Mouse (Mus musculus): ENCODE results near the gene Il3ra. TPM values are rescaled to one million over a fixed set of nuclear protein-coding genes. Genes with fewer than 3 reads are reported as not detected.

Il3ra gene
- polyA plus RNA-seq, 1 experiment: not detected

- Histone ChIP-seq H3K27ac (ENCODE audit: insufficient read depth, low read depth, low read length) (no peak overlapping the region), H3K4me3 (ENCODE audit: insufficient read depth, low read depth, low read length) (no peak overlapping the region), H3K4me1 (ENCODE audit: control insufficient read depth, insufficient read depth, low read length) (no peaks in the 10 kb centered on the region)
- 70% methylated on average over 8 of the region's 8 CpGs for WGBS
- TF ChIP-seq POLR2A (IDR thresholded peaks at IDR 0.05; ENCODE audit: insufficient read depth, low read depth, low read length): no peak
- no peak for TF ChIP-seq CTCF (IDR thresholded peaks at IDR 0.05; ENCODE audit: insufficient read depth, low read depth, low read length)
Observed at GRCm38 (mm10) chr14:14353740-14354510, 7.8 kb downstream of the Il3ra start.

- H3K4me1 ChIP-seq (ENCODE audit: control insufficient read depth, insufficient read depth, low read length): no peaks in the 10 kb centered on the region
- WGBS: 71% methylated on average over 13 of the region's 13 CpGs
- TF ChIP-seq POLR2A (IDR thresholded peaks at IDR 0.05; ENCODE audit: insufficient read depth, low read depth, low read length) (no peak), CTCF (IDR thresholded peaks at IDR 0.05; ENCODE audit: insufficient read depth, low read depth, low read length) (no peak)
- H3K4me3 ChIP-seq (ENCODE audit: insufficient read depth, low read depth, low read length): no peak overlapping the region
- H3K27ac ChIP-seq (ENCODE audit: insufficient read depth, low read depth, low read length): no peak overlapping the region
Observed at GRCm38 (mm10) chr14:14354511-14355359, 8.7 kb downstream of the Il3ra start.

GRCm38 (mm10) chr14:14355360-14355646 is 9.2 kb downstream of the Il3ra start:
- Histone ChIP-seq H3K27ac (ENCODE audit: insufficient read depth, low read depth, low read length) (no peak overlapping the region), H3K4me1 (ENCODE audit: control insufficient read depth, insufficient read depth, low read length) (no peaks in the 10 kb centered on the region), H3K4me3 (ENCODE audit: insufficient read depth, low read depth, low read length) (no peak overlapping the region)
- no peak for TF ChIP-seq POLR2A (IDR thresholded peaks at IDR 0.05; ENCODE audit: insufficient read depth, low read depth, low read length)
- TF ChIP-seq CTCF (IDR thresholded peaks at IDR 0.05; ENCODE audit: insufficient read depth, low read depth, low read length): no peak
- 95% methylated on average over 8 of the region's 8 CpGs for WGBS

GRCm38 (mm10) chr14:14395535-14395934 is 49.5 kb downstream of the Il3ra start:
- H3K4me3 ChIP-seq (ENCODE audit: insufficient read depth, low read depth, low read length): no peak overlapping the region
- no peaks in the 10 kb centered on the region for H3K4me1 ChIP-seq (ENCODE audit: control insufficient read depth, insufficient read depth, low read length)
- TF ChIP-seq CTCF (IDR thresholded peaks at IDR 0.05; ENCODE audit: insufficient read depth, low read depth, low read length) (no peak), POLR2A (IDR thresholded peaks at IDR 0.05; ENCODE audit: insufficient read depth, low read depth, low read length) (no peak)
- WGBS: 90% methylated on average over 1 of the region's 1 CpGs
- H3K27ac ChIP-seq (ENCODE audit: insufficient read depth, low read depth, low read length): no peak overlapping the region

GRCm38 (mm10) chr14:14400998-14401397 is 54.9 kb downstream of the Il3ra start, which contains the start of gene Olfr721-ps1:
Olfr721-ps1 (plus strand) TSS chr14:14401298.
- TF ChIP-seq POLR2A (IDR thresholded peaks at IDR 0.05; ENCODE audit: insufficient read depth, low read depth, low read length): no peak
- no peak within 1 kb of the TSS for H3K27ac ChIP-seq (ENCODE audit: insufficient read depth, low read depth, low read length)
- H3K4me1 ChIP-seq (ENCODE audit: control insufficient read depth, insufficient read depth, low read length): no peaks in the 10 kb centered on the region
- H3K4me3 ChIP-seq (ENCODE audit: insufficient read depth, low read depth, low read length): no peak within 1 kb of the TSS
- 91% methylated on average over 2 of the region's 2 CpGs for WGBS

Other genes starting within 250 kb of the Il3ra start
- gene Psmd6, start 225.3 kb upstream of the Il3ra start, polyA plus RNA-seq (2012; ENCODE audit: insufficient read depth, insufficient read length, low replicate concordance, missing spikeins): not detected in 2 replicates
- gene Olfr720, start 159.4 kb upstream of the Il3ra start, polyA plus RNA-seq (2012; ENCODE audit: insufficient read depth, insufficient read length, low replicate concordance, missing spikeins): not detected in 2 replicates
- not detected in 2 replicates for gene Olfr31, start 23.4 kb upstream of the Il3ra start, polyA plus RNA-seq (2012; ENCODE audit: insufficient read depth, insufficient read length, low replicate concordance, missing spikeins)
- not detected in 2 replicates for gene Olfr721-ps1, start 55.0 kb downstream of the Il3ra start, polyA plus RNA-seq (2012; ENCODE audit: insufficient read depth, insufficient read length, low replicate concordance, missing spikeins)